ENCODE assay signal across 26 mouse cellular contexts in genomic region chr15:12104827-12105226, GRCm38 (mm10).
"Had no signal": no experiment of that assay in that cellular context is flagged by ENCODE, and none has a peak within 500 bp of the region (broad histone marks: within the 10 kb centered on the region; RNA-seq: fewer than 3 reads in every experiment).

No protein-coding gene starts in this region.

- H3K36me3 ChIP-seq: heart, embryonic 13.5 days; heart, embryonic 15.5 days; hindbrain, embryonic 13.5 days; hindbrain, embryonic 15.5 days; intestine, embryonic 15.5 days; kidney, embryonic 15.5 days; limb, embryonic 12.5 days had no signal

- H3K9ac ChIP-seq: heart, embryonic 13.5 days; heart, embryonic 15.5 days; hindbrain, embryonic 13.5 days; hindbrain, embryonic 15.5 days; intestine, embryonic 15.5 days; kidney, embryonic 15.5 days; limb, embryonic 12.5 days had no signal

- H3K4me2 ChIP-seq: heart, embryonic 11.5 days; heart, embryonic 13.5 days; heart, embryonic 15.5 days; hindbrain, embryonic 13.5 days; hindbrain, embryonic 15.5 days; intestine, embryonic 15.5 days; kidney, embryonic 15.5 days; limb, embryonic 12.5 days; liver, embryonic 11.5 days had no signal

- ATAC-seq: forebrain, embryonic 16.5 days; hindbrain, postnatal 0 days; intestine, embryonic 15.5 days had no signal

- H3K27ac ChIP-seq: gastrocnemius, adult 2 months; heart, adult 2 months; heart, embryonic 15.5 days; hindbrain, embryonic 13.5 days; hindbrain, embryonic 15.5 days; hindbrain, postnatal 0 days; intestine, embryonic 15.5 days; kidney, embryonic 15.5 days; kidney, postnatal 0 days; left cerebral cortex, adult 2 months; limb, embryonic 12.5 days had no signal

- DNase-seq: gastrocnemius, adult 2 months; gastrocnemius, postnatal 10 days; gastrocnemius, postnatal 25 days; heart, adult 11 months; heart, adult 2 months; heart, postnatal 14 days; heart, postnatal 36 days; kidney, adult 11 months; kidney, adult 2 months; kidney, adult 9 months; kidney, postnatal 14 days; kidney, postnatal 36 days; liver had no signal

- H3K4me1 ChIP-seq: hindbrain, embryonic 13.5 days; hindbrain, embryonic 15.5 days; kidney, embryonic 15.5 days had no signal

- H3K27me3 ChIP-seq: heart, embryonic 13.5 days; heart, embryonic 15.5 days; hindbrain, embryonic 13.5 days; hindbrain, embryonic 15.5 days; intestine, embryonic 15.5 days; kidney, embryonic 15.5 days; limb, embryonic 12.5 days had no signal

- H3K4me3 ChIP-seq: gastrocnemius, adult 2 months; heart, adult 2 months; heart, embryonic 13.5 days; heart, embryonic 15.5 days; hindbrain, embryonic 13.5 days; hindbrain, embryonic 15.5 days; intestine, embryonic 15.5 days; kidney, embryonic 15.5 days; left cerebral cortex, adult 2 months; limb, embryonic 12.5 days had no signal

- H3K9me3 ChIP-seq: heart, embryonic 13.5 days; heart, embryonic 15.5 days; hindbrain, embryonic 13.5 days; hindbrain, embryonic 15.5 days; intestine, embryonic 15.5 days; limb, embryonic 12.5 days had no signal
